Mouse (Mus musculus): ENCODE measurements at regions not wholly inside any gene's neighbourhood (a gene's known extent, or its start where the extent isn't known, plus 50 kb on each side); places are given as distances from the start of the nearest gene placed in this dataset.
A peak's percentile ranks its signal among the peaks of the same experiment; 100 is the strongest.

GRCm38 (mm10) chr15:28873001-28873400 is 669.4 kb downstream of the Dnah5 start:
- DNase-seq (ENCODE audit: low spot score) (no peak), ATAC-seq (no peak)
- H3K9me3 ChIP-seq (ENCODE audit: low read length), result no peaks in the 10 kb centered on the region
- H3K27me3 ChIP-seq (replicated peaks; ENCODE audit: insufficient read depth, low read length), result no peaks in the 10 kb centered on the region
- no peaks in the 10 kb centered on the region for H3K36me3 ChIP-seq (ENCODE audit: insufficient read depth, low read length)
- 71% methylated on average over 2 of the region's 2 CpGs for WGBS
- H3K27ac ChIP-seq (ENCODE audit: low read length), result no peak overlapping the region
- TF ChIP-seq EP300 (IDR thresholded peaks at IDR 0.05), result no peak
- no peak for TF ChIP-seq CTCF (IDR thresholded peaks at IDR 0.05)
- H3K4me3 ChIP-seq (ENCODE audit: low read depth, low read length), result no peak overlapping the region
- no peak overlapping the region for H3K9ac ChIP-seq (replicated peaks; ENCODE audit: low read depth)
- H3K4me2 ChIP-seq (replicated peaks; ENCODE audit: low read depth, low read length), result no peak overlapping the region
- H3K4me1 ChIP-seq (ENCODE audit: insufficient read depth, low read depth, low read length), result no peaks in the 10 kb centered on the region

- H3K4me1 ChIP-seq (ENCODE audit: insufficient read depth, low read depth, low read length), result no peaks in the 10 kb centered on the region
- no peak overlapping the region for H3K4me2 ChIP-seq (replicated peaks; ENCODE audit: low read depth, low read length)
- no peaks in the 10 kb centered on the region for H3K36me3 ChIP-seq (ENCODE audit: insufficient read depth, low read length)
- H3K27me3 ChIP-seq (replicated peaks; ENCODE audit: insufficient read depth, low read length), result no peaks in the 10 kb centered on the region
- no peak overlapping the region for H3K4me3 ChIP-seq (ENCODE audit: low read depth, low read length)
- WGBS, result 72% methylated on average over 3 of the region's 3 CpGs
- TF ChIP-seq EP300 (IDR thresholded peaks at IDR 0.05) (no peak), CTCF (IDR thresholded peaks at IDR 0.05) (no peak)
- peak; percentile 14 for DNase-seq (ENCODE audit: low spot score)
- H3K9me3 ChIP-seq (ENCODE audit: low read length), result no peaks in the 10 kb centered on the region
- ATAC-seq, result peak; percentile 44
- no peak overlapping the region for H3K9ac ChIP-seq (replicated peaks; ENCODE audit: low read depth)
- no peak overlapping the region for H3K27ac ChIP-seq (ENCODE audit: low read length)
These were observed 692.8 kb downstream of the Dnah5 start for GRCm38 (mm10) chr15:28896248-28896808.

- H3K9me3 ChIP-seq (ENCODE audit: low read length), result no peaks in the 10 kb centered on the region
- TF ChIP-seq EP300 (IDR thresholded peaks at IDR 0.05) (no peak), CTCF (IDR thresholded peaks at IDR 0.05) (no peak)
- no peak overlapping the region for H3K4me2 ChIP-seq (replicated peaks; ENCODE audit: low read depth, low read length)
- H3K4me3 ChIP-seq (ENCODE audit: low read depth, low read length), result no peak overlapping the region
- no peaks in the 10 kb centered on the region for H3K36me3 ChIP-seq (ENCODE audit: insufficient read depth, low read length)
- no peak overlapping the region for H3K27ac ChIP-seq (ENCODE audit: low read length)
- no peak overlapping the region for H3K9ac ChIP-seq (replicated peaks; ENCODE audit: low read depth)
- no peak for ATAC-seq
- 71% methylated on average over 4 of the region's 4 CpGs for WGBS
- H3K4me1 ChIP-seq (ENCODE audit: insufficient read depth, low read depth, low read length), result no peaks in the 10 kb centered on the region
- DNase-seq (ENCODE audit: low spot score), result no peak
- no peaks in the 10 kb centered on the region for H3K27me3 ChIP-seq (replicated peaks; ENCODE audit: insufficient read depth, low read length)
These were observed 718.9 kb downstream of the Dnah5 start for GRCm38 (mm10) chr15:28922437-28922836.

- Histone ChIP-seq H3K9me3 (ENCODE audit: low read length) (no peaks in the 10 kb centered on the region), H3K27ac (ENCODE audit: low read length) (no peak overlapping the region), H3K9ac (replicated peaks; ENCODE audit: low read depth) (no peak overlapping the region), H3K36me3 (ENCODE audit: insufficient read depth, low read length) (no peaks in the 10 kb centered on the region), H3K4me3 (ENCODE audit: low read depth, low read length) (no peak overlapping the region), H3K27me3 (replicated peaks; ENCODE audit: insufficient read depth, low read length) (no peaks in the 10 kb centered on the region), H3K4me2 (replicated peaks; ENCODE audit: low read depth, low read length) (no peak overlapping the region), H3K4me1 (ENCODE audit: insufficient read depth, low read depth, low read length) (no peaks in the 10 kb centered on the region)
- no peak for TF ChIP-seq CTCF (IDR thresholded peaks at IDR 0.05)
- TF ChIP-seq EP300 (IDR thresholded peaks at IDR 0.05), result no peak
- no peak for ATAC-seq
- DNase-seq (ENCODE audit: low spot score), result no peak
- WGBS, result 78% methylated on average over 1 of the region's 1 CpGs
These were observed 744.7 kb downstream of the Dnah5 start for GRCm38 (mm10) chr15:28948245-28948644.
